Mouse (Mus musculus): ENCODE measurements around the gene Syne3. TPM values are rescaled to one million over a fixed set of nuclear protein-coding genes. Genes with fewer than 3 reads are reported as not detected.

Gene Syne3
- polyA plus RNA-seq, 1 experiment from 2014 or later, result 0.38 TPM

DNA sequence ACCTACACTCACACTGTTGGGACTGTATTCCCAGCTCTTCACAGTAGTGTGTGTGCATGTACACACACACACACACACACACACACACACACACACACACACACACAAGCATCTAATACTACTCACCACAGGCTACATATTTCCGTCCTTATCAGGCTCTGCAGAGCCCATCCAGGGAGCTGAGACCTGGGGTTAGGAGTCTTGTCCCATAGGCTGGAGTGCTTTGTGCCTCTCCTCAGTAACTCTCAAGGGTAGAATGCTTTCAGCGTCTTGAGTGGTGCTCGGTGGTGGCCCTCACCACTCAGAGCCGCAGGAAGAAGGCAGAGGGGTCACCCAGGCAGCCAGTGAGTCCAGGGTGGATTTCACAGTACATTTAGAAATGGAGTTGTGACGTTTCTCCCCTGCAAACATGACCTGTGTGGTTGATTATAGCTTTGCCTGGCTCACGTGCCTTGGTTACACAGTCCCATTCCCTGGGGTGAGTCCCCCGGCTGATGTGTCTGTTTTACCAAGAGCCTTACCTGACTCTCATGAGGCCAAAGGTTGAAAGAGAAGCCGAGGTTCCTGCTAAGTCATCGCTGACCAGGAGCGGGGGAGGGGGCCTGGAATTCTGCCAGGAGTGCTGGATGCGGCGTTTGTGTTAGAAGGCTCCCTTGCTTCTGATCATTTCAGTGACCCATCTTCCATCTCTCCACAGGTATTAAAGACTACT lies 30.1 kb upstream of the Syne3 start:
- Histone ChIP-seq H3K4me3 (ENCODE audit: low read length) (no peak overlapping the region), H3K4me1 (ENCODE audit: control insufficient read depth, insufficient read depth, low read depth, low read length) (peaks cover 5% of the 10 kb centered on the region), H3K4me2 (ENCODE audit: low read length) (no peak overlapping the region), H3K27me3 (replicated peaks; ENCODE audit: control insufficient read depth, insufficient read depth, low read length) (no peaks in the 10 kb centered on the region), H3K36me3 (ENCODE audit: control insufficient read depth, insufficient read depth, low read length) (peaks cover 9% of the 10 kb centered on the region; the same call in 1 of the 2 replicates), H3K9me3 (ENCODE audit: control insufficient read depth, low read length) (no peaks in the 10 kb centered on the region), H3K9ac (ENCODE audit: low read depth, low read length) (no peak overlapping the region), H3K27ac (ENCODE audit: low read depth, low read length) (no peak overlapping the region)
- 61% methylated on average over 12 of the region's 12 CpGs for WGBS
- ATAC-seq, result no peak

- H3K4me2 ChIP-seq (ENCODE audit: low read length), result no peak overlapping the region
- no peak overlapping the region for H3K4me3 ChIP-seq (ENCODE audit: low read length)
- H3K36me3 ChIP-seq (ENCODE audit: control insufficient read depth, insufficient read depth, low read length), result peaks cover 9% of the 10 kb centered on the region; the same call in 1 of the 2 replicates
- peaks cover 13% of the 10 kb centered on the region for H3K4me1 ChIP-seq (ENCODE audit: control insufficient read depth, insufficient read depth, low read depth, low read length)
- no peaks in the 10 kb centered on the region for H3K9me3 ChIP-seq (ENCODE audit: control insufficient read depth, low read length)
- H3K27ac ChIP-seq (ENCODE audit: low read depth, low read length), result no peak overlapping the region
- no peak for ATAC-seq
- H3K27me3 ChIP-seq (replicated peaks; ENCODE audit: control insufficient read depth, insufficient read depth, low read length), result no peaks in the 10 kb centered on the region
- H3K9ac ChIP-seq (ENCODE audit: low read depth, low read length), result no peak overlapping the region
- 85% methylated on average over 7 of the region's 7 CpGs for WGBS
These were observed 29.3 kb upstream of the Syne3 start for GRCm38 (mm10) chr12:105038918-105039317.

GRCm38 (mm10) chr12:105038211-105038610 lies 28.6 kb upstream of the Syne3 start:
- Histone ChIP-seq H3K27me3 (replicated peaks; ENCODE audit: control insufficient read depth, insufficient read depth, low read length) (no peaks in the 10 kb centered on the region), H3K27ac (ENCODE audit: low read depth, low read length) (no peak overlapping the region), H3K4me3 (ENCODE audit: low read length) (no peak overlapping the region), H3K4me2 (ENCODE audit: low read length) (no peak overlapping the region), H3K36me3 (ENCODE audit: control insufficient read depth, insufficient read depth, low read length) (peaks cover 9% of the 10 kb centered on the region; the same call in 1 of the 2 replicates), H3K9ac (ENCODE audit: low read depth, low read length) (no peak overlapping the region), H3K9me3 (ENCODE audit: control insufficient read depth, low read length) (no peaks in the 10 kb centered on the region), H3K4me1 (ENCODE audit: control insufficient read depth, insufficient read depth, low read depth, low read length) (peaks cover 20% of the 10 kb centered on the region)
- WGBS, result 88% methylated on average over 11 of the region's 11 CpGs
- ATAC-seq, result no peak

DNA sequence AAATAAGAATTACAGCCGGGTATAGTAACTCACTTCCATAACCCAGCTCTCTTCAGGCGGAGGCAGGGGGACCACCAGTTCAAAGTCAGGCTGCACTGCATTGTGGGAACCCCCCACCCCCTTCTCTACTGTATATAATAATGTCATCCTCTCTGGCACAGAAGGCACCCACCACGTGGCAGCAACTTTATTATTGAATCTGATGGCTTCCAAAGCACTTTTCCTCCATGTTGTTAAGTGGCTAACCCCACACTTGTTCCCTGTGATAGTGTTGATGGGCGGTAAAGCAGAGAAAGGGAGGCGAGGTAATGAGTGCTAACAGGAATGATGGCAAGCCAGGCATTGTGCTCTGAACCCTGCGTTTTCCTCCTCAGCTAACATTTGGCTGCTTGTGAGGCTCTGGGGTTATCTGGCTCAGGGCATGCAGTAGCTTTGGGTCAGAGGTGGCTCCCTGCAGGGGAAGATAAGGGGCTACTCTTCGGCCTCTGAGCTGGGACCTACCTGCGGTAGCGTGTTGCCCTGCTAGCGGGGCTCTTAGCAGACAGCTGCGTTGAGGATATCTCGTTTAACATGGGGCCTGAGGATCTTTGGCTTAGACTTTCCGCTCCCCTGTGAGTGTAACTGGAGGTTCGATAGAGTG lies 24.6 kb upstream of the Syne3 start:
- Histone ChIP-seq H3K9me3 (ENCODE audit: control insufficient read depth, low read length) (no peaks in the 10 kb centered on the region), H3K27me3 (replicated peaks; ENCODE audit: control insufficient read depth, insufficient read depth, low read length) (no peaks in the 10 kb centered on the region), H3K4me1 (ENCODE audit: control insufficient read depth, insufficient read depth, low read depth, low read length) (peaks cover 35% of the 10 kb centered on the region), H3K4me3 (ENCODE audit: low read length) (no peak overlapping the region; the same call in 1 of the 2 replicates), H3K36me3 (ENCODE audit: control insufficient read depth, insufficient read depth, low read length) (peaks cover 4% of the 10 kb centered on the region; the same call in 1 of the 2 replicates), H3K27ac (ENCODE audit: low read depth, low read length) (no peak overlapping the region), H3K4me2 (ENCODE audit: low read length) (peak overlapping the region; percentile 69), H3K9ac (ENCODE audit: low read depth, low read length) (no peak overlapping the region; the same call in 1 of the 2 replicates)
- ATAC-seq, result no peak
- 77% methylated on average over 14 of the region's 14 CpGs for WGBS

GRCm38 (mm10) chr12:105032832-105033775 lies 23.5 kb upstream of the Syne3 start:
- no peaks in the 10 kb centered on the region for H3K9me3 ChIP-seq (ENCODE audit: control insufficient read depth, low read length)
- peak; percentile 49 for ATAC-seq
- peak overlapping the region; percentile 69 for H3K4me2 ChIP-seq (ENCODE audit: low read length)
- H3K27ac ChIP-seq (ENCODE audit: low read depth, low read length), result peak overlapping the region; percentile 83
- H3K9ac ChIP-seq (ENCODE audit: low read depth, low read length), result peak overlapping the region; percentile 87
- WGBS, result 3% methylated on average over 45 of the region's 45 CpGs
- no peaks in the 10 kb centered on the region for H3K27me3 ChIP-seq (replicated peaks; ENCODE audit: control insufficient read depth, insufficient read depth, low read length)
- H3K4me1 ChIP-seq (ENCODE audit: control insufficient read depth, insufficient read depth, low read depth, low read length), result peaks cover 35% of the 10 kb centered on the region
- peak overlapping the region; percentile 88 for H3K4me3 ChIP-seq (ENCODE audit: low read length)
- H3K36me3 ChIP-seq (ENCODE audit: control insufficient read depth, insufficient read depth, low read length), result peaks cover 4% of the 10 kb centered on the region; the same call in 1 of the 2 replicates

GRCm38 (mm10) chr12:105032147-105032831 lies 22.7 kb upstream of the Syne3 start, which contains the start of gene Glrx5:
Gene Glrx5, plus strand, starts transcription at chr12:105032688.
- Histone ChIP-seq H3K4me1 (ENCODE audit: control insufficient read depth, insufficient read depth, low read depth, low read length) (peaks cover 35% of the 10 kb centered on the region), H3K27ac (ENCODE audit: low read depth, low read length) (peak within 1 kb of the TSS; percentile 83), H3K9me3 (ENCODE audit: control insufficient read depth, low read length) (no peaks in the 10 kb centered on the region), H3K9ac (ENCODE audit: low read depth, low read length) (peak within 1 kb of the TSS; percentile 87), H3K4me3 (ENCODE audit: low read length) (peak within 1 kb of the TSS; percentile 88), H3K27me3 (replicated peaks; ENCODE audit: control insufficient read depth, insufficient read depth, low read length) (no peaks in the 10 kb centered on the region), H3K4me2 (ENCODE audit: low read length) (peak within 1 kb of the TSS; percentile 93), H3K36me3 (ENCODE audit: control insufficient read depth, insufficient read depth, low read length) (peaks cover 4% of the 10 kb centered on the region; the same call in 1 of the 2 replicates)
- WGBS, result under 1% methylated on average over 60 of the region's 72 CpGs
- peak; percentile 99 for ATAC-seq

DNA sequence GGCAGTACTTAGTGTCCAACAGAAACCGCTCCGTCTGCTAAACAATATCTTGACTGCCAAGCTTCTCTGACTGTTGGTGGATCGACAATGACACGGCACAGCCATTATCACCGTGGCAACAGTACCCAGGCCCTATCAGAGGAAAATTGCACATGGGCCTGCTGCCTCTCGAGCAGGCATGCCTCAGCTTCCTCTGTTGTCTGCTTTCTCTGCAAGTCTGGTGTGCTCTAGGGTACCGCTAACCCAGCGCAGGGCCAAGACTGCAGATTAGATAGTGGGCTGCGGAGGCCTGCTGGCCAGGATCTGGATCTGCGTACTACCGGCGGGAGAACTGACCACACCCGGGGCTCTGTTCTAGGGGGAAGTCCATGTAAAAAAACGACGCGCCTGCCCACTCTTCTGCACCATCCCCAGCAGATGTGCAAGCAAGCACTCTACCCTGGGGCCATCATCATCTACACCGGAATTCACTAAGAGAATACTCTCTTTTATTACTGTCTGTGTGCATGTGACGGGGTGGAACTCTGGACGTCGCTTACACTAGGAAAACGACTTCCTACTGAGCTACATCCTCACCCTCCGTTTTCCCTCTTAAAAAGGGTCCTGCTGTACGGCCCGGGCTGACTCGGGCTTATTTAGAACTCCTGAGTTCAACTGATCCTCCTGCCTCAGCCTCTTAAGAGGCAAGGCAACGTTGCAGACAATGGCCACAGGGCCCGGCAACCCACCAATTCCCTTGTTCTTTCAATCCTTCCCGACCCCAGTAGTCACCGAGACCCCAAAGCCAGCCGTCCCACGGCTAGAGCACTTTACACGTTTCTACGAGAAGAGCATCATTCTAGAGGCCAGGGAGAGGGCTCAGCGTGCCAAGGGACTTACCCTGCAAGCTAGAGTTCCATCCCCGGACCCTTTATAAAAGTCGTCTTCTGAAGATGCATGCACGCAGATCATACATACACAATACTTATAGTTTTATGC lies 21.8 kb upstream of the Syne3 start:
- H3K36me3 ChIP-seq (ENCODE audit: control insufficient read depth, insufficient read depth, low read length), result peaks cover 4% of the 10 kb centered on the region; the same call in 1 of the 2 replicates
- H3K27me3 ChIP-seq (replicated peaks; ENCODE audit: control insufficient read depth, insufficient read depth, low read length), result no peaks in the 10 kb centered on the region
- H3K4me3 ChIP-seq (ENCODE audit: low read length), result peak overlapping the region; percentile 88
- H3K9ac ChIP-seq (ENCODE audit: low read depth, low read length), result peak overlapping the region; percentile 82
- no peaks in the 10 kb centered on the region for H3K9me3 ChIP-seq (ENCODE audit: control insufficient read depth, low read length)
- 2% methylated on average over 37 of the region's 37 CpGs for WGBS
- peak overlapping the region; percentile 93 for H3K4me2 ChIP-seq (ENCODE audit: low read length)
- no peak for ATAC-seq
- peaks cover 35% of the 10 kb centered on the region for H3K4me1 ChIP-seq (ENCODE audit: control insufficient read depth, insufficient read depth, low read depth, low read length)
- peak overlapping the region; percentile 79 for H3K27ac ChIP-seq (ENCODE audit: low read depth, low read length)

All from hindbrain, embryonic 16.5 days (tissue).